Mouse (Mus musculus): ENCODE measurements around the gene Trim27.

The Trim27 gene

GRCm38 (mm10) chr13:21179367-21179723 lies at the start of gene Trim27:
Gene Trim27 (plus strand): TSS chr13:21179445.
- DNase-seq, result no peak

GRCm38 (mm10) chr13:21142421-21142820 lies 36.8 kb upstream of the Trim27 start:
- DNase-seq, result peak; percentile 57 to 62

DNA sequence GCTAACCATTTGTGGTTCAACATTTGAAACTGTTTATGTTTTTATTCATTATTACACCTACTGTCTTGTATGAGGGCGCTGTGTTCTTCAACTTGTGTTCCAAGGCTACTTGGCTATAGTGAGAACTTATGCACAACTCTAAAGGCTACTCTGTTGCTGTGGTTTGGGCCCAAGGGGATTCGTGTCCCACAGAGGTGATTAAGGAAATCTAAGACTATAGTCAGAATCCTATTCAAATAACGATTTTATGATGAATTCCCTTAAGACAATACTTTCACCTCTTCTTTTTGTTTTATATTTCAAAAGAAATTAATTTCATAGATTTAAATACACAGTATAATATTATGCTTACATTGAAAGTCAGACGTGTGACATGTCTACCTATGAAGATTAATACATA lies 33.5 kb upstream of the Trim27 start, which contains the start of gene Olfr1368:
Gene Olfr1368 (minus strand): TSS at position 101 of the 400 bp plus-strand sequence.
- no peak for DNase-seq

GRCm38 (mm10) chr13:21155888-21156287 lies 23.4 kb upstream of the Trim27 start:
- DNase-seq, result no peak

GRCm38 (mm10) chr13:21158071-21158470 lies 21.2 kb upstream of the Trim27 start:
- peak in 1 of 2 experiments; percentile 13 for DNase-seq

- DNase-seq, result peak; percentile 94 to 97
Measured at GRCm38 (mm10) chr13:21158785-21159474, 20.3 kb upstream of the Trim27 start.

DNA sequence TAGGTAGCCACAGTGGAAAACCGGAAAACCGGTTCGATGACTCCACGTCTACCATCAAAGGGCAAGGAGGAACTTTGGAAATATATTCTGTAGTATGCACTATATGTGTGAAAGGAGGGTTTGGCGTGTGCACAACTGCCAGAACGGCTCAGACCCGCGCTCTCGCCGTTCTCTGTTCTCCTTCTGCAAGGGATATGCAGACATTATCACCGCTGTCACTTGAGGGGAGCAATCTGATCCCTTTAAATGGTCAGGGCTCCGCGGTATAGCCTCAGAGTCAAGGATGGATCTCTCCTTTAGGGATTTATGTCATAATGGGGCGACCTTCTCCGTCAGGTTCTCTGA lies 19.8 kb upstream of the Trim27 start:
- peak; percentile 32 to 34 for DNase-seq

DNA sequence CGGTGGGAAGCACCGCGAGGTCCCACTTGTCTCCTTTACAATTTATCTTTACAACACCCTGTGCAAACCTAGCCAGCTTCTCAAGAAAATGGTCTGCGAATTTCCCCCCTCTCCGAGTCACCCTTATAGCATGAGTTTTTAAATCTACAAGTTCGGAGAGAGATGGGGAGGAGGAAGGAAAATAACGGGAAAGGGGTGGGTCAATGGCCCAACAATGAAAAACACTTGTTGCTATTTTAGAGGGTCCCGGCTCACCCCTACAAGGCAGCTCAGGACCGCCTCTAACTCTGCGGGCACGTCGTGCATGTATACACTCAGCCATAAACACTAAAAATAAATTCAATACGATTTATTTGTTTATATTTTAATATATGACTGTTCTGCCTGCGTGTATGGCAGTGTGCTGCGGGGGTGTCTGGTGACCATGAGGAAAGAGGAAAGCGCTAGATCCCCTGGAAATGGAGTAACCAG lies 19.2 kb upstream of the Trim27 start:
- DNase-seq, result peak in 1 of 2 experiments; percentile 34

GRCm38 (mm10) chr13:21160657-21161590 lies 18.3 kb upstream of the Trim27 start:
- DNase-seq, result peak; percentile 94 to 96

GRCm38 (mm10) chr13:21161591-21161990 lies 17.7 kb upstream of the Trim27 start:
- no peak for DNase-seq

- peak; percentile 26 to 34 for DNase-seq
Measured at GRCm38 (mm10) chr13:21162591-21162990, 16.7 kb upstream of the Trim27 start.

GRCm38 (mm10) chr13:21166936-21167909 lies 12.0 kb upstream of the Trim27 start:
- peak; percentile 85 to 86 for DNase-seq

DNA sequence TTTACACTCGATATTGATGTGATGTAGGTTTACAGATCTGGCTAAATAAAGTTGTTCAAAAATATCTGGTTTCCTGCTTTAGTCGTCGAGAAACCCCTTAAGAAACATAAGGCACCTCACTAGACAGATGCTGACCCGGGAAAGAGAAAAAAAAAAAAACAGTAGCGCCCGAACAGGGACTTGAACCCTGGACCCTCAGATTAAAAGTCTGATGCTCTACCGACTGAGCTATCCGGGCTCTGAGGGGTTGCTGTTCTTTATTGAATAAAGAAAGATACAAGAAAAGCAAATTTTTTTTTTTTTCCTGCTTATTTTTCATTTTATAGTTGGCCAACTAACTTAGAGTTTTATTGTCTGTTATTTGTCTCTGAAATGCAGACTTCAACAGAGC lies 11.3 kb upstream of the Trim27 start:
- DNase-seq, result peak; percentile 34 to 48

DNA sequence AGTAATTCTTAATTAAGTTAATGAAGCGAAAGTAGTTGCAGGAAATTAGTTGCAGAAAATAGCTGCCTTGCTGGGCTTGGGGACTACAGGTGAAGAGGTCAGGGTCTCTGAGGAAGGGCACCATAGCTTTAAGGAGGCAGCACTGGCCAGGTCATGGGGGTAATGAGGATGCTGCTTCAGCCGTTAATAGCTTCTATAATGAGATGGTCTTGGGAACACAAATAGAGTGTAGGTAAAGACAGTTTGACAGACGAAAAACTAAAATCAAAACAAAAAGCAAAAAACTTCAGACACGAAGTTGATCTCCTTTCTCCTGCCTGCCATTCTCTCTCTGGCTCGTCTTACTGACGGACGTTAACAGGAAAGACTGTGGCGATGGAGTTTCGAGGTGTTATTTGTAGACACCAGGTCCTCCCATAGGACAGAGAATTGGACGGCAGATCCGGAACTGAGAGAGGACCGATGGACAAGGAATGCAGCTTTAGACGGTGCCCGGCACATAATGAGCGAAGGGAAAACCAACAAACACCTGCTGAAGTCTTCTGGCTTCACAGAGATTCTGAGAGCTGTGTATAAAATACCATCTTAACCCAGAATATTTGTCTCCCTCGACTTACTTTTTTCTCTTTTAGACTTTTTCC lies 10.8 kb upstream of the Trim27 start:
- DNase-seq, result peak; percentile 45 to 59

DNA sequence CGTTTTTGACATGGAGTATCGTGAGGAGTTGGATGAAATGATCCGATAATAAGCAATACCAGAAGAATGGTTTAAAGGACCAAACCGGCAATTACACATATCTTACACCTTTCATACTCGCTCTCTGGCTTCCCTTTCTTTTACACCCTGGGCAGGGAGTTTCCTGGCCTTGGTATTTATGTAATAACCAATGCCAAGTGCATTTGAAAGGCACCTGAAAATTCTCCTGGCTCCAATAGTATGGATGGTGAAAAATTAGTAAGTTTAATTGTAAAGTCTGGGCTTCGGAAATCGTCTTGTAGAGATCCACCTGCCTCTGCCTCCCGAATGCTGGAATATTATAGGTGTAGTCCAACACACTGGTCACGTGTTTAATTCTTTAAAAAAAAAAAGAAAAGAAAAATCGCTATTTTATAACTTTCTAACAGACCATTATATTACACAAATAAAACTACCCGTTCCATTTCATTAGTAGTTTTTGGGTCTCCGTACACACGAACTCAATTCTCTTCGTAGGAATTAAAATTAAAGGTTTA lies 10.1 kb upstream of the Trim27 start:
- DNase-seq, result peak in 1 of 2 experiments; percentile 23

DNA sequence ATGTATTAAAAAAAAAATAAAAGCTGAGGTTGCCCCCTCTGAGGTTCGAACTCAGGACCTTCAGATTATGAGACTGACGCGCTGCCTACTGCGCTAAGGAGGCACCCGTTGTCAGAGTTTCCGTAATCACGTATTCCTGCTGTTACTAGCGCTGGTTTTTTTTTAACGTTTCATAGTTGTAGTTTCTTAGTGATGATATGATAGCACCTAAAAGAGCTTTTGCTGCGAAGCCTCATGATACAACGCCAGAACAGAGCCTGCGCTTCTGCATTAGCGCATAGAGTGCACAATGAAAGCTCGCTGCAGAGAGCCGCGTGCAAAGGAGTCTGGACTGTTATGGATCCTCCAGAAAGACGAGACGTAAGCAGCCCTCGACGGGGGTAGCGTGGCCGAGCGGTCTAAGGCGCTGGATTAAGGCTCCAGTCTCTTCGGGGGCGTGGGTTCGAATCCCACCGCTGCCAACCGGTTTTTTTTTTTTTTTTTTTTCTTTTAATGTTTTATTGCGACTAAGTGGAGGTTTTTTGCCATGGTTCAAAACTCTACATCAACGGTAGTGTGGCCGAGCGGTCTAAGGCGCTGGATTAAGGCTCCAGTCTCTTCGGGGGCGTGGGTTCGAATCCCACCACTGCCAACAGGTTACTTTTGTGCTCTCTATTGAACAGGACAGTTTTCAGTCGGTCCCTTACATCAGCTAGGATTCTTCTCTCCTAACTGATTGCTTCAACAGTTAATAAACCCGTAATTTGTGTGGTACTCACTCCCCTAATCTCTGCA lies 9.4 kb upstream of the Trim27 start:
- peak; percentile 87 to 88 for DNase-seq

- no peak for DNase-seq
Measured at GRCm38 (mm10) chr13:21170431-21171155, 8.7 kb upstream of the Trim27 start.

DNA sequence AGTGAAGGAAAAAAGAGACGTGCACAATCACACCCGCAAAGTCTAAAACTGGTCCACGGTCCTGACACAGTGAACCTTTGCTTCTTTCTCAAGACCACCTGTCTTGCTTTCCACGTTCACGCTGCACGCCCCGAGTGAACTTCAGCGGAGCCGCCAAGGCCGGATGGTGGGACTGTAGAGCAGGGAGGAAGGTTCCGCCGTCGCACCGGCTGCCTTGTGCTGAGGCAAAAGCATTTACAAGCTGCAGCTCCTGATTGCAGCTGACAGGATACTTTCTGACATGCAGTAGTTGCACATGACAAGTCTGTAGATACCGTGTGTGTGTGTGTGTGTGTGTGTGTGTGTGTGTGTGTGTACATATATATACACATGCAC lies 8.1 kb upstream of the Trim27 start:
- DNase-seq, result peak; percentile 32 to 44

DNA sequence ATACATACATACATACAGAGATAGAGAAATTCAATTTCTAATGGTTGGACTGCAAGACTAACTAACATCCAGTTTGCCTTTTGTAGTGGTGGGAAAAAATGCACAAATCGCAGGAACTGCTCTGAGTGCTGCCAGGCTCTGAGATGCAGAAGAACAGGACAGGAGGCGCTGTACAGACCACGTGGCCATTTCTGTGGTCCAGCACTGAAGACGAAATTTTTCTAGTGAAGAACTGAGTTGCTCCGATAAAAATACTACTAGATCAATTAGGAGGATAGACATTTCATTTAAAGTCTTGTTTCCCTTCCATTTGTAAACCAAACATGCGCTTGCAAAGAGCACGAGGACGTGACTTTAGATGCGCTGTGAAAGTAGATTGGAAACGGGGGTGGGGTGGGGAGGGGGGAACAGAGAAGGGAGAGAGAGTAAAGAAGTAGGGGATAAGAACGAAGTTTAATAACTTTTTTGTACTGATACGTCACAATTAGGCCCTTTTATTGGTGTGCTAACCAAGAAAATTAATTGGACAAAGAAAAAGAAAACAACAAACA lies 7.6 kb upstream of the Trim27 start:
- peak; percentile 59 to 63 for DNase-seq

Data from cerebellum, postnatal 10 days (tissue).